Mouse (Mus musculus) MEL (cell line): ENCODE data around the gene Tgds. TPM values are rescaled to one million over a fixed set of nuclear protein-coding genes. Genes with fewer than 3 reads are reported as not detected.

ENCODE experiments used
- DNase-seq: peaks from one replicate; pipeline ENCODE4 v3.0.0; 2011; ENCODE audit warnings: low read depth, low spot score
- H3K27ac ChIP-seq: 2 replicates; pipeline ENCODE4 v1.5.1; 2012; ENCODE audit warnings: low read depth, mild to moderate bottlenecking, control low read depth, low read length, moderate library complexity; ENCODE audit not compliant: control insufficient read depth
- H3K27me3 ChIP-seq, 2 experiments: fragments of 150-350 bp in 1 of 2; sonication (generic) in 1 of 2; 2 replicates each; pipeline ENCODE4 v1.6.1; 2012; ENCODE audit warnings: low read length in 2 of 2, mild to moderate bottlenecking in 2 of 2, improper control_type of control experiment in 1 of 2, moderate library complexity in 1 of 2; ENCODE audit not compliant: insufficient read depth in 2 of 2, control insufficient read depth in 1 of 2
- H3K36me3 ChIP-seq, 2 experiments: 2 replicates each; pipeline ENCODE4 v1.6.1; 2012 to 2014; ENCODE audit warnings: low read length in 2 of 2, improper control_type of control experiment in 1 of 2, inconsistent platforms in 1 of 2, mild to moderate bottlenecking in 1 of 2; ENCODE audit not compliant: insufficient read depth in 2 of 2, control insufficient read depth in 1 of 2
- H3K4me1 ChIP-seq, 2 experiments: fragments of 150-350 bp in 1 of 2; sonication (generic) in 1 of 2; 2 replicates each; pipeline ENCODE4 v1.6.1; 2012; ENCODE audit warnings: low read length in 2 of 2, improper control_type of control experiment in 1 of 2, mild to moderate bottlenecking in 1 of 2; ENCODE audit not compliant: insufficient read depth in 2 of 2, control insufficient read depth in 1 of 2
- H3K4me3 ChIP-seq, 2 experiments: fragments of 150-350 bp in 1 of 2; sonication (generic) in 1 of 2; 2 replicates each; pipeline ENCODE4 v1.5.1; 2012; ENCODE audit warnings: low read depth in 2 of 2, low read length in 2 of 2, mild to moderate bottlenecking in 2 of 2, moderate library complexity in 2 of 2, control low read depth in 1 of 2, improper control_type of control experiment in 1 of 2; ENCODE audit not compliant: control insufficient read depth in 1 of 2, insufficient read depth in 1 of 2
- H3K79me2 ChIP-seq: 2 replicates; pipeline ENCODE4 v1.6.1; 2012; ENCODE audit warnings: mild to moderate bottlenecking, low read length, moderate library complexity; ENCODE audit not compliant: control insufficient read depth, poor library complexity, insufficient read depth
- H3K9ac ChIP-seq: 2 replicates; pipeline ENCODE4 v1.6.1; 2012; ENCODE audit warnings: low read depth, mild to moderate bottlenecking, control low read depth, low read length, moderate library complexity; ENCODE audit not compliant: control insufficient read depth, poor library complexity, severe bottlenecking
- H3K9me3 ChIP-seq: fragments of 150-350 bp; sonication (generic); replicated peaks from 2 replicates; pipeline ENCODE4 v1.6.1; 2012; ENCODE audit warnings: mild to moderate bottlenecking, low read length, improper control_type of control experiment, moderate library complexity; ENCODE audit not compliant: insufficient read depth
- BHLHE40 ChIP-seq: IDR thresholded peaks from 2 replicates; pipeline ENCODE4 v1.6.1; 2012; ENCODE audit warnings: low read depth, mild to moderate bottlenecking, inconsistent platforms, low read length, improper control_type of control experiment, borderline replicate concordance
- CHD2 ChIP-seq: IDR thresholded peaks from 2 replicates; pipeline ENCODE4 v1.6.1; 2011; ENCODE audit warnings: low read length, improper control_type of control experiment
- ELF1 ChIP-seq: IDR thresholded peaks from 2 replicates; pipeline ENCODE4 v1.6.1; 2014; ENCODE audit warnings: low read depth, mild to moderate bottlenecking, inconsistent platforms, low read length, improper control_type of control experiment, moderate library complexity
- ETS1 ChIP-seq: IDR thresholded peaks from 2 replicates; pipeline ENCODE4 v1.6.1; 2012; ENCODE audit warnings: low read depth, mild to moderate bottlenecking, inconsistent platforms, low read length, improper control_type of control experiment, moderate library complexity
- GABPA ChIP-seq: IDR thresholded peaks from 2 replicates; pipeline ENCODE4 v1.6.1; 2012; ENCODE audit warnings: low read depth, mild to moderate bottlenecking, inconsistent platforms, low read length, improper control_type of control experiment, moderate library complexity
- GATA1 ChIP-seq: IDR thresholded peaks from 2 replicates; pipeline ENCODE4 v1.6.1; 2011; ENCODE audit warnings: low read depth, low read length, improper control_type of control experiment
- JUND ChIP-seq: IDR thresholded peaks from 2 replicates; pipeline ENCODE4 v1.6.1; 2011; ENCODE audit warnings: low read depth, mild to moderate bottlenecking, improper control_type of control experiment, low read length
- KAT2A ChIP-seq: conservative IDR thresholded peaks from 2 replicates; pipeline ENCODE4 v1.6.1; 2012; ENCODE audit warnings: low read depth, low read length, improper control_type of control experiment, inconsistent platforms
- MAFK ChIP-seq: IDR thresholded peaks from 2 replicates; pipeline ENCODE4 v1.6.1; 2011; ENCODE audit warnings: low read depth, mild to moderate bottlenecking, low read length, improper control_type of control experiment, borderline replicate concordance
- MAZ ChIP-seq: IDR thresholded peaks from 2 replicates; pipeline ENCODE4 v1.6.1; 2012; ENCODE audit warnings: low read depth, mild to moderate bottlenecking, inconsistent platforms, low read length, improper control_type of control experiment
- MXI1 ChIP-seq: IDR thresholded peaks from 2 replicates; pipeline ENCODE4 v1.6.1; 2011; ENCODE audit warnings: mild to moderate bottlenecking, low read depth, low read length, improper control_type of control experiment
- MYB ChIP-seq: IDR thresholded peaks from 2 replicates; pipeline ENCODE4 v1.6.1; 2011; ENCODE audit warnings: mild to moderate bottlenecking, low read depth, low read length, improper control_type of control experiment
- NELFE ChIP-seq: IDR thresholded peaks from 2 replicates; pipeline ENCODE4 v1.6.1; 2011; ENCODE audit warnings: low read depth, low read length, improper control_type of control experiment
- POLR2A ChIP-seq, 2 experiments: IDR thresholded peaks; 2 replicates each; pipeline ENCODE4 v1.6.1; 2011 to 2012; ENCODE audit warnings: low read length in 2 of 2, mild to moderate bottlenecking in 2 of 2, control low read depth in 1 of 2, improper control_type of control experiment in 1 of 2, low read depth in 1 of 2, moderate library complexity in 1 of 2; ENCODE audit not compliant: control insufficient read depth in 1 of 2, insufficient read depth in 1 of 2, poor library complexity in 1 of 2
- POLR2AphosphoS2 ChIP-seq: IDR thresholded peaks from 2 replicates; pipeline ENCODE4 v1.6.1; 2011; ENCODE audit warnings: low read length, improper control_type of control experiment
- RCOR1 ChIP-seq: IDR thresholded peaks from 2 replicates; pipeline ENCODE4 v1.6.1; 2012; ENCODE audit warnings: low read depth, mild to moderate bottlenecking, inconsistent platforms, low read length, improper control_type of control experiment
- SMC3 ChIP-seq: IDR thresholded peaks from 2 replicates; pipeline ENCODE4 v1.6.1; 2011; ENCODE audit warnings: low read depth, low read length, improper control_type of control experiment
- TAL1 ChIP-seq: IDR thresholded peaks from 2 replicates; pipeline ENCODE4 v1.6.1; 2012; ENCODE audit warnings: mild to moderate bottlenecking, inconsistent platforms, low read length, moderate library complexity, mixed read lengths
- TBP ChIP-seq: IDR thresholded peaks from 2 replicates; pipeline ENCODE4 v1.8.0; 2011; ENCODE audit warnings: low read depth, low read length, improper control_type of control experiment
- USF1 ChIP-seq: IDR thresholded peaks from 2 replicates; pipeline ENCODE4 v1.6.1; 2014; ENCODE audit warnings: low read depth, mild to moderate bottlenecking, inconsistent platforms, low read length, improper control_type of control experiment, moderate library complexity
- USF2 ChIP-seq, 2 experiments: IDR thresholded peaks; 2 replicates each; pipeline ENCODE4 v1.6.1; 2011 to 2012; ENCODE audit warnings: improper control_type of control experiment in 2 of 2, low read length in 2 of 2, borderline replicate concordance in 1 of 2, inconsistent platforms in 1 of 2, low read depth in 1 of 2, mild to moderate bottlenecking in 1 of 2; ENCODE audit not compliant: insufficient read depth in 1 of 2
- ZC3H11A ChIP-seq: IDR thresholded peaks from 2 replicates; pipeline ENCODE4 v1.6.1; 2012; ENCODE audit warnings: low read depth, mild to moderate bottlenecking, inconsistent platforms, low read length, improper control_type of control experiment
- ZKSCAN1 ChIP-seq: IDR thresholded peaks from 2 replicates; pipeline ENCODE4 v1.6.1; 2012; ENCODE audit warnings: low read depth, mild to moderate bottlenecking, inconsistent platforms, low read length, improper control_type of control experiment, moderate library complexity
- ZMIZ1 ChIP-seq: IDR thresholded peaks from 2 replicates; pipeline ENCODE4 v1.6.1; 2012; ENCODE audit warnings: low read depth, mild to moderate bottlenecking, inconsistent platforms, low read length, improper control_type of control experiment, moderate library complexity
- ZNF384 ChIP-seq: IDR thresholded peaks from 2 replicates; pipeline ENCODE4 v1.6.1; 2012; ENCODE audit warnings: low read depth, mild to moderate bottlenecking, inconsistent platforms, low read length, improper control_type of control experiment
- polyA plus RNA-seq, 2 experiments: library from polyadenylated mRNA; stranded (reverse) in 1 of 2; unstranded in 1 of 2; fragments of >175 nt in 1 of 2; fragments of >200 nt in 1 of 2; gene quantifications; 2 replicates each; pipeline versions ENCODE4 v1.2.1 to v1.2.4; 2012; ENCODE audit warnings: low replicate concordance in 2 of 2, low read depth in 1 of 2; ENCODE audit not compliant: insufficient read length in 2 of 2, insufficient read depth in 1 of 2, missing spikeins in 1 of 2
- total RNA-seq: library from RNA; depleted of rRNA; stranded (reverse); fragments of 300-350 nt; gene quantifications from 2 replicates; pipeline ENCODE4 v1.2.3, GENCODE M21; 2012

Tgds gene
- total and polyA plus RNA-seq, 3 experiments: 11.3 to 13.4 TPM; not detected in 1

DNA sequence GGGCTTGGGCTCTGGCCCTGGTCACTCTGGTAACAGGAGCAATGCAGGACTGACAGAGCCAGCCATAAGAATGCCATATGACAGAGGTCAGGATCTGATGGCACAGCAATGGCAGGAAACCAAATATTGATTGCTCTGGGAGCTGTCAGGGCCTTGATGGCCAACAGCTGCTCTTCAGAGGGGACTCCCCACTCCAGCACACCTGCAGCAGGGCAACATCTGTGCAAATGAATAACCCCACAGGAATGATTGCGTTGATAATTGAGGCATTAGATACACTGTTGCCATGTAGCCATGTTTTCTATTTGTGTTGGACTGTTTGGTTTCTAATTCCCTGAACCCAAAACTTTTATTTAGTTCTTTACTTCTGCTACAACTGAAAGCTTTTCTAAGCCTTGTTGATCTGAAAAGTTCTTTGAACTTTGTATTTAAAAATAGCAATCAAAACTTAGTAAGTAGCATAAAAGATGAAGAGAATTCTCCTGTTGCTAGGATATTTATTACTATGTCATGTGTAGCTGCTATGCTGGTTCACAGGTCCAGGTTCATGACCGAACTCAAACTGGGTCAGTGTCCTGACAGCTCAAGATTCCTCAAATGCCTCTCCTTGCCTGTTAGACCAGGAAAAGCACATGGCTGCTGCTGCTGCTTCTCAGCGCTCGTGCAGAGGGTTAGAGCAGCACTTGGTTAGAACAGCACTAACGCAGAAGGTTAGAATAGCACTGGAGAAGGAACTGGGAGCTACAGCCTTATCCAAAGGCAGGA lies 46.1 kb downstream of the Tgds start:
- H3K27ac ChIP-seq: no peak overlapping the region
- H3K27me3 ChIP-seq: no peaks in the 10 kb centered on the region
- no peak overlapping the region for H3K9ac ChIP-seq
- no peaks in the 10 kb centered on the region for H3K4me1 ChIP-seq
- TF ChIP-seq NELFE: no peak
- TF ChIP-seq ZC3H11A: no peak
- no peak for TF ChIP-seq MYB
- TF ChIP-seq GATA1: no peak
- no peak for TF ChIP-seq TBP
- no peak for TF ChIP-seq RCOR1
- no peak for TF ChIP-seq MAZ
- H3K79me2 ChIP-seq: no peaks in the 10 kb centered on the region; the same call in 1 of the 2 replicates
- no peaks in the 10 kb centered on the region for H3K9me3 ChIP-seq
- H3K4me3 ChIP-seq: no peak overlapping the region
- no peaks in the 10 kb centered on the region for H3K36me3 ChIP-seq
- DNase-seq: no peak

DNA sequence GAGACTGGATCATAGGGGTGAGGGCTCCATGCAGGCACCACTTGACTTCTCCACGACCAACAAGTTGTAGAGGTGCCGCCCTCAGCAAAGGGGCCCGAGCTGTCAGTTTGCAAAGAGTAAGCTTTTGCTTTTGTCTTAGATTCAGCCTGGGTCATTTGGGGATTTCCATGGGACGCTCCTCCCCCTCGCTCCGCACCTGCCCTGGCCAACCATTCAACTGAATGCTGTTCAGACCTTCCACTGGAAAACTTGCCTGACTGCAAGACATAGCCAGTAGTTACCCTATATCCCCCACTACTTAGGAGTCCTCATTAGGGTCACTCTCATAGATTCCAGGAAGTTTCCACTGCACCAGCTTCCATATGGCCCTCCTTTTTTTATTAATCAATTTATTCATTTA lies 48.7 kb downstream of the Tgds start:
- no peak overlapping the region for H3K4me3 ChIP-seq
- H3K36me3 ChIP-seq: no peaks in the 10 kb centered on the region
- H3K79me2 ChIP-seq: no peaks in the 10 kb centered on the region
- no peaks in the 10 kb centered on the region for H3K9me3 ChIP-seq
- H3K27ac ChIP-seq: no peak overlapping the region
- H3K9ac ChIP-seq: no peak overlapping the region
- H3K4me1 ChIP-seq: no peaks in the 10 kb centered on the region
- TF ChIP-seq CHD2 (no peak), POLR2AphosphoS2 (no peak), KAT2A (no peak), USF1 (no peak), ELF1 (no peak), GABPA (no peak), POLR2A (IDR thresholded peaks at IDR 0.05; ENCODE audit: control insufficient read depth in 1 of 2, insufficient read depth in 1 of 2, low read depth in 1 of 2, low read length in 2 of 2, poor library complexity in 1 of 2) (no peak), ZMIZ1 (no peak), JUND (no peak), MXI1 (no peak), TBP (no peak), ETS1 (no peak), ZKSCAN1 (no peak), TAL1 (no peak), MAFK (no peak), BHLHE40 (no peak), ZNF384 (no peak), SMC3 (no peak), USF2 (IDR thresholded peaks at IDR 0.05; ENCODE audit: borderline replicate concordance in 1 of 2, insufficient read depth in 1 of 2, low read depth in 1 of 2, low read length in 2 of 2) (no peak)
- no peaks in the 10 kb centered on the region for H3K27me3 ChIP-seq
- no peak for DNase-seq
